Mouse (Mus musculus) hindbrain, embryonic 12.5 days (tissue): ENCODE measurements around the gene Prl3a1. TPM values are rescaled to one million over a fixed set of nuclear protein-coding genes. Genes with fewer than 3 reads are reported as not detected.

Source experiments
- ATAC-seq: fragments of 200-750 bp; cut with Nextera tagmentation; 2 replicates; pipeline ENCODE4 v1.8.0; 2017; ENCODE audit warnings: moderate TSS enrichment; ENCODE audit not compliant: low FRiP score
- H3K27ac ChIP-seq: fragments of 300-500 bp; sonication (generic); 2 replicates; pipeline ENCODE4 v1.5.1; 2016; ENCODE audit warnings: mild to moderate bottlenecking
- H3K27me3 ChIP-seq: fragments of 300-500 bp; sonication (generic); 2 replicates; pipeline ENCODE4 v1.6.1; 2016; ENCODE audit warnings: mild to moderate bottlenecking
- H3K36me3 ChIP-seq: fragments of 300-500 bp; sonication (generic); 2 replicates; pipeline ENCODE4 v1.6.1; 2016; ENCODE audit warnings: mild to moderate bottlenecking
- H3K4me1 ChIP-seq: fragments of 300-500 bp; sonication (generic); 2 replicates; pipeline ENCODE4 v1.6.1; 2016
- H3K4me2 ChIP-seq: fragments of 300-500 bp; sonication (generic); replicated peaks from 2 replicates; pipeline ENCODE4 v1.6.1; 2016; ENCODE audit warnings: mild to moderate bottlenecking
- H3K4me3 ChIP-seq: fragments of 300-500 bp; sonication (generic); 2 replicates; pipeline ENCODE4 v1.5.1; 2016; ENCODE audit warnings: mild to moderate bottlenecking
- H3K9ac ChIP-seq: fragments of 300-500 bp; sonication (generic); 2 replicates; pipeline ENCODE4 v1.6.1; 2016; ENCODE audit warnings: mild to moderate bottlenecking, moderate library complexity
- H3K9me3 ChIP-seq: fragments of 300-500 bp; sonication (generic); replicated peaks from 2 replicates; pipeline ENCODE4 v1.6.1; 2016; ENCODE audit warnings: mild to moderate bottlenecking
- WGBS: fragments of 180-500 bp; shearing (Covaris S2); methylation state at CpG from one replicate; pipeline ENCODE4 v1.1.7; 2016; 5-methylcytosine and 5-hydroxymethylcytosine counted together
- polyA plus RNA-seq: library from polyadenylated mRNA; unstranded; fragments of >200 nt; fragmentation: Nextera tagmentation; extraction: Ambion mirVana; gene quantifications from 2 replicates; pipeline ENCODE4 v1.2.1, GENCODE M21; 2016

Gene Prl3a1
- polyA plus RNA-seq, result not detected in 2 replicates

DNA sequence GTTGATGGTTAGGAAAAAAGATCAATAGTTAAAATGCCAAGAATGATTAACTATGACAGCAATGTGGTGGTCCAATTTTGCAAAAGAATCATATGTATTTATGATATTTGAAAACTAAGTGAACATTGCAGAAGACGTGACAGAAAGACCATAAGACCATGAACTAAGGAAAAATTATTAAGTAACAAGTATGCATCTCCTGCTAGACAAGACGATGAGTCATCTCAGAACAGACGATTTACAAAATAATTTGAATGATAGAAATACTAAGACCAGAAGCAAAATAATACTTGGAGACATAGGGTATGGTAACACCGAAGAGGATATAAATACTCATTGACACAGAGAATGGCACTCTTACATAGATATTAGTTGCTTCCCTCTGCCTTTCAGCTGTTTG, at the start of gene Prl3a1:
TSS of gene Prl3a1 (plus strand) at position 301 of the 400 bp plus-strand sequence.
- no peaks in the 10 kb centered on the region for H3K9me3 ChIP-seq
- no peak for ATAC-seq
- H3K4me1 ChIP-seq, result no peaks in the 10 kb centered on the region
- H3K27ac ChIP-seq, result no peak within 1 kb of the TSS
- WGBS, result 93% methylated on average over 4 of the region's 4 CpGs
- H3K4me2 ChIP-seq, result no peak within 1 kb of the TSS
- H3K4me3 ChIP-seq, result no peak within 1 kb of the TSS
- no peak within 1 kb of the TSS for H3K9ac ChIP-seq
- no peaks in the 10 kb centered on the region for H3K27me3 ChIP-seq
- H3K36me3 ChIP-seq, result no peaks in the 10 kb centered on the region

DNA sequence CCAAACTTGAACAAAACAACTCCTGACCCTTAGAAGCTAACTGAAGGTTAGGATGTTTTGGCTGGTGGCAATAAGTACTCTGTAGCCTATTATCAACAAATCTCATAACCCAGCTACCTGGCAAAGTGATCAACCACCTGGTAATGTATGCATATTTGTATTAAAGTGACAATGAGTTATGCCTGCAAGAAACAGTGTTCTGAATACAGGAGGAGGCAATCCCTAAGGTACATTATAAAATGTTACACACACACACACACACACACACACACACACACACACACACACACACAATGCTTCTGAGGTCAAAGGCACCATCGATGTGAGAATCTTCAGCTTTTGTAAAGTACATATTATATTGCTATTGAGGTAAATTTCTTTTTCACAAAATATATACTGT, 17.7 kb upstream of the Prl3a1 start, which contains the start of gene Prl3b1:
TSS of gene Prl3b1 (plus strand) at position 301 of the 400 bp plus-strand sequence.
- no peak within 1 kb of the TSS for H3K4me3 ChIP-seq
- no peak for ATAC-seq

DNA sequence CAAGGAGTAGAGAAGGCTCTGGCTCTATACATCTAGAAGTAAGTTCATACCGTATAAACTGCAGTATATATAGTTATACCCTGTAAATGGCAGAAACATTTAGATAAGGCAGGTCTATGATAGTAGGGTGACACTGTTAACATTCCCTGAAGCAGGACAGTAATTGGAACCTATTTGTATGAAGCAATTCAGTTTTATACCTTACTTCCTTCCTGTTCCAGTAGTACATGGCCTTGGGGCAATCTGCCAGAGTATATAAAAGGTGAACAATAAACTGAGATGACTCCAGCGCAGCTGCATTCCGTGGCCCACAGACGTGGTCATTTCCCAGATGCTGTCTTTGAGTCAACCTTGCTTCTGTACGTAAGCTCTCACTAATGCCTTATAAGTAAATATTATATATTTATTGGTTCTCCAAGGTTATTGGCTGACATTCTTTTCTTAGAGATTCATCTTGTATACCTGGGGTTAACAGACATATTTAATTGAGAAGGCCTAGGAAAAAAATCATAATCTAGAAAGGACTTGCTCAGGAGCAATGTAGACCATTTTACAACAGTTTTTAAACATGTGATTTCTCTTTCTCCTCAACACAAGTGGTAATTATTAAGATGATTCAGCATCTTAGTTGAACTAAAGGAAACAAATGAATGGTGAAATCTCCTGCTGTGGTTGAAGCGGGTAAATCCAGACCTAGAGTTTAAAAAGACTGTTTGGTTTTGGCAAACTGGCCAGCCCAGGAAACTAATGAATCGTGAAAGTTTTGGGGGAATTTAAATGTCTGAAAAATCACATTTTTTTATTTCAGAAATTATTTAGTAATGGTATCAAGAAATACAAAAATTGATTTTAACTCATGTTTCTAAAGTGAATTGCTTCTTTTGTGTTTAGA, 53.3 kb downstream of the Prl3a1 start, which contains the start of gene Prl6a1:
TSS of gene Prl6a1 (plus strand) at position 294 of the 892 bp plus-strand sequence.
- no peak within 1 kb of the TSS for H3K4me3 ChIP-seq
- H3K27me3 ChIP-seq, result no peaks in the 10 kb centered on the region
- no peak within 1 kb of the TSS for H3K4me2 ChIP-seq
- no peaks in the 10 kb centered on the region for H3K4me1 ChIP-seq
- no peaks in the 10 kb centered on the region for H3K9me3 ChIP-seq
- no peak within 1 kb of the TSS for H3K27ac ChIP-seq
- no peaks in the 10 kb centered on the region for H3K36me3 ChIP-seq
- H3K9ac ChIP-seq, result no peak within 1 kb of the TSS
- 76% methylated on average over 7 of the region's 7 CpGs for WGBS
- ATAC-seq, result no peak

More for the DNA sequence above, 17.7 kb upstream of the Prl3a1 start, which contains the start of gene Prl3b1:
- H3K9me3 ChIP-seq, result no peaks in the 10 kb centered on the region
- H3K4me1 ChIP-seq, result no peaks in the 10 kb centered on the region
- H3K4me2 ChIP-seq, result no peak within 1 kb of the TSS
- 90% methylated on average over 1 of the region's 1 CpGs for WGBS
- H3K9ac ChIP-seq, result no peak within 1 kb of the TSS
- H3K27ac ChIP-seq, result no peak within 1 kb of the TSS
- H3K36me3 ChIP-seq, result no peaks in the 10 kb centered on the region
- H3K27me3 ChIP-seq, result no peaks in the 10 kb centered on the region

Other genes with a start within 250 kb of the Prl3a1 start
- not detected in 2 replicates for gene Prl, start 201.9 kb upstream of the Prl3a1 start, polyA plus RNA-seq
- gene Prl3d1, start 165.2 kb upstream of the Prl3a1 start, polyA plus RNA-seq, result not detected in 2 replicates
- gene Prl3d2, start 137.7 kb upstream of the Prl3a1 start, polyA plus RNA-seq, result not detected in 2 replicates
- gene Prl3d3, start 102.6 kb upstream of the Prl3a1 start, polyA plus RNA-seq, result not detected in 2 replicates
- not detected in 2 replicates for gene Prl3c1, start 62.8 kb upstream of the Prl3a1 start, polyA plus RNA-seq
- not detected in 2 replicates for gene Prl3b1, start 17.6 kb upstream of the Prl3a1 start, polyA plus RNA-seq
- gene Prl6a1, start 53.2 kb downstream of the Prl3a1 start, polyA plus RNA-seq, result not detected in 2 replicates
- not detected in 2 replicates for gene Prl8a2, start 86.2 kb downstream of the Prl3a1 start, polyA plus RNA-seq
- not detected in 2 replicates for gene Prl2b1, start 131.4 kb downstream of the Prl3a1 start, polyA plus RNA-seq
- not detected in 2 replicates for gene Prl8a6, start 179.3 kb downstream of the Prl3a1 start, polyA plus RNA-seq